Mouse (Mus musculus): ENCODE data around the gene Adgrd1. TPM values are rescaled to one million over a fixed set of nuclear protein-coding genes. Genes with fewer than 3 reads are reported as not detected.

Adgrd1 gene
- total RNA-seq, 2 experiments from 2014 or later, result 6.5 to 8.5 TPM

DNA sequence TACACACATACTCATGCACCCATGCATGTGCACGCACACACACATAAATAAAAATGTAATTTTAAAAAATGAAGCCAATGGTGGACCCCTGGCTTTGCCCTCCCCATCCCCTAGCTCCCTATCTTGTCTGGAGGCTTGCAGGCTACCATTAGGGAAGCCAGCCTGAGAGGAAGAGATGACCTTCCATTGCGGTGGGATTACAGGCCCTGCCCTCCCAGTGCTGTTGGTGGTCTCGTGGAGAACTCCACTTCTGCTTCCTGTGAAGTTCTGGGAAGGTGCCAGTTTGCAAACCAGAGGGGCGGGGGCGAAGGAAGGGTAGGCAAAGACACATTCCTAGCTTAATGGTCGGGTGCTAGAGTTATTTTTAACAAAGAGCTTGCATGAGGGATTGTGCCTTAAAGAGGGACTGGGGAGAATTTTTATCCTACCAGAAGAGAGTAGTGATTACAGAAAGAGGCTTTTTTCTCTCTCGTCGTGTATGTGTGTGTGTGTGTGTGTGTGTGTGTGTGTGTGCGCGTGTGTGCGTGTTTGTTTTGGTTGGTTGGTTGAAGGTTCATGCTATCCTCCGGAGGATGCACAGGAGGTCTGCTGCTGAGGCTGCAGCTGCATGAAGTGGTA, 50.5 kb downstream of the Adgrd1 start:
- no peak for DNase-seq
- intact Hi-C loops (cut with DNase I), result no loop called here

DNA sequence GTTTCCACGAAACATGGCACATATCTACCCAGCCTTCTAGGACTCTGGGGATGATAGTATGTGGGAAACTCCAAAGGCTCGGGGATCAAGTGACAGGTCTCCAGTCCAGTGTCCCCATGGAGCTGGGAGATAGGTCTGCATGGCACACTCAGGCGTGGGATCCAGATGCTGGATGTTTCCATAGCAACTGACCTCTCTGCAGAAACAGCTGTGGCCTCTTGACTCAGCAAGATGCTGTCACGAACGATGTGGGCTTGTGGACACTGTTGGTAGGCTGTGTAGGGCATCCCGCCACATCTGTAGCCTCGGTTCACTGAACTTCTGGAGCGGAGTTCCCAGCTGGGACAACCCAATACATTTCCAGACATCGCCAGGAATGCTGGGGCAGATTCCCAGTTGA, 51.9 kb downstream of the Adgrd1 start:
- intact Hi-C loops (cut with DNase I), result no loop called here
- DNase-seq, result no peak

DNA sequence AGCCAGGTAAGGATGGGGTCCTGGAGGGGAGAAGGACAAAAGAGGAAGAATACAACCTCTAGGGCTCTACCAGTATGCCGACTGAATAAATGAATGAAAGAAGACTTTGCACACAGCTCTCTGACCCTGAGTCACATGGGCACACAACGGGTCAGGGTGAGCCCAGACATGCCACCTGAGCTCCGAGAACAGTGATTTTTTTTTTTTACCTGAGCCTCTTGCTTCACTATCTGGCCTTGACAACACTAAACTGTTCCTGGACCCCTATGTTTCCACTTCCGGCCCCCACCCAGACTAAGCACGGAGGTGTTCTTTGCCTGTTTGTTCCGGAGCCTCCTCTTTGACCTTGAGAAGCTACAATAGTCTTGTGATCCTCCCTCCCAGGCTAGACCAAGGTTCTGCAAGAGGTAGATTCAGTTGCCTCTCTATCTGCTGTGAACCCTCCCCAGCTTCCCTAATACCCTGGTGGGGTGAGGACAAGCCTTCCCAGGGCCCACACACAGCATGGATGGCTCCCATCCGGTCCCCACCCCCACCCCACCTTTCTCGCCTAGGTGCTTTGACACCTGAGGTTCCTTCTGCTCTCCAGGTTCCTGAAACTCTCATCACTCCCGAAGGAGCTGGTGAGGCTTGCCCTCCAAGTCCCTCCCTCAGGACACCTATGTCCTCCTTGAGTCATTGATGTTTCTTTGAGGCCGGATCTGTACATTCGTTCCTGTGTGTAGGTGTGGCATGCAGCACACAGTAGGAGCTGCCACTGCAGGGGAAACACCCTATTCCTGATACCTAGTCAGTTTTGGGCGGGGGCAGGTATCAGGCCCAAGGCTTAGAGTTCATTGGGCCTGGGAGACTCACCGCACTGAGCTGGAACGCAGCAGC, 58.7 kb downstream of the Adgrd1 start:
- DNase-seq, result no peak
- intact Hi-C loops (cut with DNase I), result no loop called here

DNA sequence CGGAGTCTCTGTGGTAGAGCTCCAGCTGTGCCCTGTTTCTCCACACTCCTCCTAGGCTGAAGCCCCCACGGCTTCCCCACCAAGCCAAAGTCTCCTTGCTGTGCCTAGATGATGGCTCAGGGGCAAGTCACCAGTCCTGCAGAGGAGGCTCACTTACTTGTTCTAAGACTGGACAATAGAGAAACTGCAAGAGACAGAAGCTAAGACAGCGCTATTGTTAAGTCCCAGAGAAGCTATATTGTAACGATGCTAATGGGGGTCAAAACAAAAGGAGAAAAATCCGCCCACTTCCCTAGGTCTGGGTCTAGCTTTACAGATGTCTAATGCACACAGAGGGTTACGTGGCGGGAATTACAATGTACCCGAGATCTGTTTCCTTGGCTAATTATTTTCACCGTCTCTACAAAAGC, 59.4 kb downstream of the Adgrd1 start:
- intact Hi-C loops (cut with DNase I), result no loop called here
- DNase-seq, result no peak

DNA sequence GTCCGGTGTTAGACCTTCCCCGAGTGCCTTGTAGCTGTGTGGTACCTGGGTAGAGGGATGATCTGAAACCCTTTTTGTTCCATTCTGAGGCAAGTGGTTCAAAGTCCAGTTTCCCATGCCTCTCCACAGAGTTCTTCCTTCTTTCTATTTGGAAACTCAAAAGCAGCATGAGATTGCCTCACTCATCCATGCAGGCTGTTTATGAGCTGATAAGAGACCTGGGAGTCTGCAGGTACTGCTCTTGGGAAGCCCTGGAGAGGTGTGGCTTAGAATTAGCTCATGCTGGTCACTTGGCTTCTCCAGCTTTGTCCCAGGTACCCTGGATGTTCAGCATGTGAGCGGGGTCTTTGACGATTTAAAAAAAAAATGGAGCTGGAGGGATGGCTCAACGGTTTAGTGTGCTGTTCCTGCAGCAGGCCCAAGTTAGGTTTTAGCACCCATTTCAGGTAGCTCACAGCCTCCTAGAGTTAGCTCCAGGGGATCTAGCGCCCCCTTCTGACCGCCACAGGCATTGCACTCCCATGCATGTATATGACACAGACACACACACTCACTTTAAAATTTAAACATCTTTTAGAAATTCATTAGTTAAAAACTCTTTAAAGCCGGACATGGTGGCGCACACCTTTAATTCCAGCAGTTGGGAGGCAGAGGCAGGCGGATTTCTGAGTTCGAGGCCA, 65.0 kb downstream of the Adgrd1 start:
- DNase-seq, result no peak
- intact Hi-C loops (cut with DNase I), result no loop called here

DNA sequence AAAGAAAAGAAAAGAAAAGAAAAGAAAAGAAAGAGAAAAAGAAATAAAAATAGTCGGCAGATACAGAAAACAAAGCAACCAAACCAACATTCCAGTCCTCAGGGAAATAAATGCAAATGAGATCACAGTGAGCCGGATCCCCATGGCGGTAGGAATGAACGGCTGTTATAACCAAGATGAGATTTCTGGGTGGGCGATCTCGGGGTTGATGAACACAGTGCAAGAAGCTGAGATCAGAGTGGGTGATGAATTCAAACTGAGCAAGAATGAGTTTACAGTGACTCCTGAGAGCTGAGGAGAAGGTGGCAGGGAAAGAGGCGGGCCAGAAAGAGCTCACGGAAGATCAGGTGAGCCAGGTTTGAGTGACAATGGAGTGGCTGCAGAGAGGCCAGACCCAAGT, 66.9 kb downstream of the Adgrd1 start:
- no peak for DNase-seq
- intact Hi-C loops (cut with DNase I), result no loop called here

DNA sequence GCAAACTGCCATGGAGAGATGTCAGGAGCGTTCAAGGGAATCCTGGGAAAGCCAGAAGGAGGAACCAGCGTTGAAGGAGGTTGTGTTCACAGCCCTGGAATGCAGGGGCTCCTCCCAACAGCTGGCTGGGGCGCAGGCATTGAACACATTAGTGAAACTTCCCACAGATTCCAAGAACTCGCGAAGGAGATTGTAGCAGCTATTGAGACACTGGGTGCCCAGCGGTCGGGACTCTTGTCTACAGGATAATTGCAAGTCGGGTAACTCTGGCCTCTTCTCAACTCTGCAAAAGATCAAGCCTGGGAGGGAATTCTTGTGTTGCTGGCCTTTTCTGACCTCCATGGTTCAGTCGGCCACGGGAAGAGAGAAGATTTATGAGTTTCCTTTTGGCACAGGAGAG, 67.5 kb downstream of the Adgrd1 start:
- intact Hi-C loops (cut with DNase I), result no loop called here
- peak; percentile 64 to 71 for DNase-seq

DNA sequence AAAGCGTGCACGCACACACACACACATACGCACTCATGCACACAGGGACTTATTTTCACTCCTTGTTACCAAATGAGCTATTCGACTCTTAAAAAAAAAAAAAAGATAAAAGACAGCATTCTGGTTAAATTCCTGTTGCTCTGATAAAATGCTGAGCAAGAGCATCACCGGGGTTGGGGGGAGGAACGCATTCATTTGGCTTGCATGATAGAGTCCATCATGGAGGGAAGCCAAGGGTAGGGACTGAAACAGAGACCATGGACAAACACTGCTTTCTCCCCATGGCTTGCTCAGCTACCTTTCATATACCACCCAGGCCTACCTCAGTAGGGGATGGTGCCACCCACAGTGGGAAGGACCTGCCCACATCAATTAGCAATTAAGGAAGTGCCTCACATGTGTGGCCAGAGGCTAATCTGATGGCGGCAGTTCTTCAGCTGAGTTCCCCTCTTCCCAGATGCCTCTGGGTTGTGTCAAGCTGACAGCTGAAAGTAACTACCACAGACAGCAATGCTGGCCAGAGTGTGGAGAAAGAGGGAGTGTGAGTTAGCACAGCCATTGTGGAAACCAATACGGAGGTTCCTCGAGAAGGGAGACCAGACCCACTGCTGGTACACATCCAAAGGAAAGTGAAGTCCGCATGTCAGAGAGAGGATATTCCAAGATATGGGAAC, 68.5 kb downstream of the Adgrd1 start:
- peak; percentile 67 to 72 for DNase-seq
- intact Hi-C loops (cut with DNase I), result no loop called here

DNA sequence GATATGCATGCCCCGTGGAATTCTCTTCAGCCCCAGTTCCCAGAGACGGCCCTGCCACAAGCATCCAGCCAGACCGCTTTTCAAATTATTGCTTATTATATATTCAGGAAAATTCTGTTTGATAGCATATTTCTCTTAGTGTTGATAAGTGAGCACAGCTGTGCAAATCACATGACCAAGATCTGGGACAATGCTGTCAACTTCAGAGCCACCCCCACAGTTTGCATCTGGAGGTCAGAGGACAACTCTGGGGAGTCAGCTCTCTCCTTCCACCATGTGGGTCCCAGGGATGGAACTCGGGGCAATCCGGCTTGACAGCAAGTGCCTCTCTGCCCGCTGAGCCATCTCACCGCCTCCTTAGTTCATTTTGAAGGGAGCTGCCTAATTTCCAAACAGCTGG, 69.0 kb downstream of the Adgrd1 start:
- intact Hi-C loops (cut with DNase I), result no loop called here
- DNase-seq, result no peak

DNA sequence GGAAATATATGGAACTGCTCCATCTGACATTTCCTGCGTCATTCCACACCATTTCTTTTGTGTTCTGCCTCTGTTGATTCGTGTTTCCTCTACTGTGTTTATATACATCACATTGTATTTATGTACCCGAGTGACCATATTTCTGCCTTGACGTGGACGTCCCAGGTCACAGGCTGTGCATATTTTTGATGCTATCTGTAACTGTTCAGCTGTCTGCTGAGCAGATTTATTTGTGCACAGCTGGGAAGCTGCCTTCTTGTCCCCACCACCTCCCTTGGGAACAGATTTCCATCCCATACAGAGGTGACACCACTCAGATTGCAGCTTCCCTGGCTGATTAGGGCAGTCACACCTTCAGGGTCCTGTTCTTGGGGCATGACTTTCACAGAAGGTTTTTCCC, 72.5 kb downstream of the Adgrd1 start:
- DNase-seq, result no peak
- intact Hi-C loops (cut with DNase I), result no loop called here

DNA sequence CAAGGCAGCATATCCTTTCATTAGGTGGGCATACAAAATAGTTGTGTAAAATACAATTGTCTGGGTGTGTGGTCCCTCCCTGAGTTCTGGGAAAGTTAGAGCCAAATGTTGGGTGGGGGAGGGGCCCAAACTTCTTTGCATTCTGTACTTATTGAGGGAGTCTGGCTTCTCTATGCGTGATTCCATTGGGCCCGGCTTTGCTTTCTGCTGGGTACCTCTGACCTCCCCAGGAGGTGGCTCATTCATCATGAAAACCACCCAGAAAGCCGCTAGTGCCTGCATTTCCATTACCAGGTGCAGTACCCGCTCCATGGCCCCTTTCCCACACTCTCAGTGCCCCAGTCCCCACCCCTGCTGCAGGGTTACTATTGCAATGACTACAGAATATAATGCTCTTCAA, 73.0 kb downstream of the Adgrd1 start:
- intact Hi-C loops (cut with DNase I), result no loop called here

DNA sequence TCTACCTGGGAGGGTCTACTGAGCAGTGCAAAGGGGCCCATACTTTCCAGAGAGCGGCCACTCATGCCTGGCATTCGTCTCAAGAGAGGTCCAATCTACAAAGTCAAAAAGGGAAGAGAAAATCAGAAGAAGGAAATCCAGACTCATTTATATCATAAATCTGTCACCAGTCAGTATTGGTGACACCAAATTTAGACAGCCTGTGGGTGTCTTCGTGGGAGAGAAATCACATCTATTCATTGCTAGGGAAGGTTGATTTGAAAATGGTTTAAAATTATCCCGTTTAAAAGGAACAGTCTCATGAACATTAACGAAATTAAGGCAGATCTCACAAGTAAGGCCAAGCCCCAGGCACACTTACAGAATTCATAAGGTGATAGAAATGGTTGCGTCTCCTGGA, 76.0 kb downstream of the Adgrd1 start:
- no peak for DNase-seq
- intact Hi-C loops (cut with DNase I), result no loop called here

More for the DNA sequence above, 73.0 kb downstream of the Adgrd1 start:
- no peak for DNase-seq

DNA sequence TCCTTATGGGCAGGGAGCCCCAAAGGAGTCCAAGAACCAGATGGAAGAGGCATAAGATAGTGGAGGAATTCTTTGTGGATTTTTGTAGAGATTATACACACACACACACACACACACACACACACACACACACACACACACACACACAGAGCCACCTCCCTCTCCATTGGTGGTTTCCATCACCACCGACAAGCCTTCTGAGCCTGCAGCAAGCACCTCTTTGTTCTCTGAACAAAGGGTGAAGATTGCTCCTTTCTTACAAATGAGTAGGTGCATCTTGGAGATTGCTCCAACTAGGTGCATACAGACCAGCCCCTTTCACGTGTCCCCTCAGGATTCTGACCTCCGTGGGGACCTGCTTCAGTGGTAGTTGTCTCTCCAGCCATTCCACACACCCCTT, 79.4 kb downstream of the Adgrd1 start:
- intact Hi-C loops (cut with DNase I), result loop anchor here (2.0 to 5.0 kb wide), 3 partner anchors 113 to 206 kb away; no protein-coding TSS in a partner anchor

DNA sequence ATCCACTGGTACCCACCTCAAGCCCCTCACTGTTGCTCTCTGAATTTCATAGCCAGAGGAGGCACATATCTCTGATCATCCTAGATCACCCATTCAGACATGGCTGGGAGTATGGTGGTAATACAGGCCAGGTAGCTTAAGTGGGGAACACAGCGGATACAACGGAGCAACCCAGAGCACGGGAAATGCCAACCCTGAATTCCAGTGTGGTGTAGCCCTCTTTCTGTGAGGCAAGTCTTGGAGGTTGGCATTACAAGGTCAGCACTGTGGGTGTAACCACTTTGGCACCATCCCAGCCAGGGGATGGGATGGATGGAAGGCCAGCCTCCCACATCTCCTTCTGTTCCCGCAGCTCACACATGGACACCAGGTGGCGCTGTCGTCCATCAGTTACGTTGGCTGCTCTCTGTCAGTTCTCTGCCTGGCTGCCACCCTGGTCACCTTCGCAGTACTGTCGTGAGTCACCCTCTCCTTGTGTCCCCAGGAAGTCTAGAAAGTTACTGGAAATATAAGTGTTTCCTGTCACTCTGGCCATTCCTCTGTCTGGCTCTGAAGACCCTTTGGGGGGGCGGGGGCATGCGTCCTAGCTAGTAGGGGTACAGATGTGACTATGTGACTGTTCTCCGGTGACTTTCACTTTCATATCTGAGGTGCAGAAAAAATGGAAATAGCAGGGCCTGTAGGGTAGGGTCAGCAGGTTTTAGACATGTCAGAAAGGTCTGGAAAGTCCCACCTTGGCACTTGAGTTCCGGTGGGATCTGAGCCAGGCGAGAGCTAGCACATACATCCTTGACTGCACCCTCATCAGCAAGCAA, 81.4 kb downstream of the Adgrd1 start:
- intact Hi-C loops (cut with DNase I), result loop anchor here (1.0 to 5.0 kb wide), 5 partner anchors 115 to 417 kb away; no protein-coding TSS in a partner anchor

More for the DNA sequence above, 79.4 kb downstream of the Adgrd1 start:
- DNase-seq, result no peak

DNA sequence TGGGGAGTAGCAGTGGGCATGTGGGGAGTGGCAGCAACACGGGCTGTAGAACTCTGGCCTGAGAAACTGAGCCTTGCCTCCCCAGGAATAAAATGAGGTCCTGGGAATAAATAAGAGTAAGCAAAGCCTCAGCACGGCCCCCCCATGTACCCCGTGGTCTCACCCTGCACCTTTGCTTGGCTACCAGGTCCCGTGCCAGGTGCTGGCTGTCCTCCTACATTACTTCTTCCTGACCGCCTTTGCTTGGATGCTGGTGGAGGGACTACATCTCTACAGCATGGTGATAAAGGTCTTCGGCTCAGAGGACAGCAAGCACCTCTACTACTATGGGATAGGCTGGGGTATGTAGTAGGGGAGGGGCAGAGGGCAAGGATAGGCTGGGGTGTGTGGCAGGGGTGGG, 82.8 kb downstream of the Adgrd1 start:
- DNase-seq, result no peak
- intact Hi-C loops (cut with DNase I), result loop anchor here (2.0 to 5.0 kb wide), 3 partner anchors 178 to 415 kb away; no protein-coding TSS in a partner anchor

More for the DNA sequence above, 81.4 kb downstream of the Adgrd1 start:
- DNase-seq, result peak; percentile 87 to 94

DNA sequence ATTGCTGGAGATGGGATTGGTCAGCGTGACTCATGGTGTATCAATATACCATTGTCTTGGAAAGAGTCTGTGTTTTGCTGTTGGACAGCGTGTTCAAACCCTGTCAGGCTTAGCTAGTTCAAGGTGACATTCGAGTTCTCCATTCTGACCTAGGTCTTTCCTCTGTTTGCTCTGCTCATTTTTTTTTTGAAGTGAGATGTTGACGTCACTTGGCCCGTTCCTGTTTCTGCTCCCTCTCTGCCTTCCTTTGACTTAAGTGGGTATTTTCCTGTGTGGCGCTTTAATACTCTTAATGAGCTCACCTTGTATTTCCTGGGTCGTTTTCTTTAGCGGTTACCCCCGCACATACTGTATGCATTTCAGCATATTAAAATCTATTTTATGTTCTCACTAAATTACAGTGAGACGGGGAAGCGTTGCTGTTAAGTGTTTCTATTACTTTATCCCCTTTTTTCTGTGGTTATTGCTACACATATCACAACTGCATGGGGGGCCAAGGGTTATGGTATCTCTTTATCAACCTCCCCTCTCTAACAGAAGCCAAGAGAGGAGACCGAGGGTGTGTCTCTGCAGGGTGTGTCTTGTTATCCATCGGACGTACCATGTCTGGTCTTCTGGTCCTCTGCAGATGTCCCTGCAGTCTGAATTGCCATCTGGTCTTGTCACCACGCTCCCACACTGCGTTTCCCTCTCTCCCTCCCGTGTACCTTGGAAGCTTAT, 83.6 kb downstream of the Adgrd1 start:
- intact Hi-C loops (cut with DNase I), result loop anchor here (2.0 to 5.0 kb wide), 3 partner anchors 177 to 415 kb away; no protein-coding TSS in a partner anchor
- DNase-seq, result no peak

DNA sequence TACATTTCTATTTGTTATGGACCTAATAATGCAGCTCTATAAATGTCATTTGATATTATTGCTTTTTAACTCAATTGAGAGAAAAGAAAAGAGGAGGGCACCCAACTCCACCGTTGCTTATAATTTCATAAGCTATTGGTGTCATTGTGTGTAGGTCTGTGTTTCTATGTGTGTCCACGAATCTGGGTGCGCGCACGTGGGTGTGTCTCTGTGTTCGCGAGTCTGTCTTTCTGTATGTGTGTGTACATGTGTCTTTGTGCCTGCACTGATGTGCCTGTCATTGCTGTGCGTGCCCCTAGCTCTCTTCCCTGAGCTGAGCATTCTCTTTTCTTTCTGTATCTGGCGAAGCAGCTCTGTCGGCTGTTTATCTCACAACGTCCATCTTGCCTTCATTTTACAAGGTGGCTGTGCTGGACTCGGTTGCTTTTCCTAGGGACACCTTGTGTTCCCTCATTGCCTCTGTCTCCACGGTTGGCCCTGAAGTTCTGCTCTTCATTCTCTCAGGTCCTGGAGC, 84.2 kb downstream of the Adgrd1 start:
- no peak for DNase-seq
- intact Hi-C loops (cut with DNase I), result no loop called here

DNA sequence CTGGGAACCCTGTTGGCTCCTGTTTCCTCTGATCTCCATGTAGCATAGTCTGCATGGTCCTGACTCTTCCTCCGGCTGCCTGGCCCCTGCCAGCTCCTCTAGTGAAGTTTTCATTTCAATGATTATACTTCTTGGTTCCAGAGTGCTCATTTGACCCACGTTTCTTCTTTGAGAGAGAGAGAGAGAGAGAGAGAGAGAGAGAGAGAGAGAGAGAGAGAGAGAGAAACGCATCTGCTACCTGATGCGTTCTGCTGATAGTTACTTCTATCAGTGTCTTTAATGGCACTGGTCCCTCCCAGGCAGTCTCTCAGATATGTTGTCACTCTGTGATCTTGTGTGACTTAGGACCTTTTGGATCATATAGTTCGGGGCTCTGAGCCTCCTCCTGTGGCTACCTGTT, 84.9 kb downstream of the Adgrd1 start:
- no peak for DNase-seq
- intact Hi-C loops (cut with DNase I), result no loop called here

DNA sequence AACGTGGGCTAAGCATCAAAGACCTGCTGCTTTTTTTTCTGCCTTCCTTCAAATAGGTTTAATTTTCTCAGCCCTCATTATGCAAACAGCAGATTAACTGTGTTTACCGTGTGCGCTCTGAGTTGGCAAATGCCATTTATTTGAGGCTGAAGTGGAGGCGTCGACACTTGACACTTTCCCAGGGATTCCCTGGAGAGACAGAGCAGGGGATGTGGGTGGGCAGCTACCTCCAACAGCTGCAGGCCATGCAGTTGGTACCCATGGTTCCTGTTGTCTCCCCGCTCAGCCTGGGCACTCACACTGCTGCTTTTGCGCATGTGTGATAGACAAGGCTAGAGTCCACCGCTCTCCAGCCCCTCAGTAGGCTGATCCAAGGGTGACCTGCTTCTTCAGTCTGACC, 86.0 kb downstream of the Adgrd1 start:
- intact Hi-C loops (cut with DNase I), result no loop called here
- DNase-seq, result no peak
